Mouse (Mus musculus): Measurements from ENCODE around the gene Esyt2. TPM values are rescaled to one million over a fixed set of nuclear protein-coding genes. Genes with fewer than 3 reads are reported as not detected.
A peak's percentile ranks its signal among the peaks of the same experiment; 100 is the strongest.

Esyt2 gene
- polyA plus RNA-seq, 1 experiment from 2014 or later, result 17.1 TPM

GRCm38 (mm10) chr12:116404012-116404679 lies 123.2 kb downstream of the Esyt2 start:
- peak overlapping the region; percentile 87 for H3K4me2 ChIP-seq
- H3K27ac ChIP-seq (ENCODE audit: poor library complexity, severe bottlenecking), result no peak overlapping the region
- peaks cover 10% of the 10 kb centered on the region for H3K4me1 ChIP-seq (replicated peaks)
- peak overlapping the region; percentile 87 for H3K4me3 ChIP-seq
- peak overlapping the region; percentile 69; the same call in 1 of the 2 replicates for H3K9ac ChIP-seq
- peaks cover 36% of the 10 kb centered on the region for H3K36me3 ChIP-seq
- H3K9me3 ChIP-seq (replicated peaks), result peaks cover 17% of the 10 kb centered on the region
- ATAC-seq (ENCODE audit: insufficient number of reproducible peaks, low FRiP score), result no peak
- WGBS, result 95% methylated on average over 18 of the region's 18 CpGs
- no peaks in the 10 kb centered on the region for H3K27me3 ChIP-seq (replicated peaks)

- peaks cover 45% of the 10 kb centered on the region for H3K36me3 ChIP-seq
- peak within 1 kb of the TSS; percentile 87 for H3K4me3 ChIP-seq
- peak within 1 kb of the TSS; percentile 48 for H3K27ac ChIP-seq (ENCODE audit: poor library complexity, severe bottlenecking)
- peaks cover 10% of the 10 kb centered on the region for H3K4me1 ChIP-seq (replicated peaks)
- H3K4me2 ChIP-seq, result peak within 1 kb of the TSS; percentile 87
- peaks cover 17% of the 10 kb centered on the region for H3K9me3 ChIP-seq (replicated peaks)
- WGBS, result under 1% methylated on average over 71 of the region's 72 CpGs
- H3K27me3 ChIP-seq (replicated peaks), result no peaks in the 10 kb centered on the region
- ATAC-seq (ENCODE audit: insufficient number of reproducible peaks, low FRiP score), result peak; percentile 99
- peak within 1 kb of the TSS; percentile 88 for H3K9ac ChIP-seq
These were observed 124.2 kb downstream of the Esyt2 start, which contains the start of gene Ncapg2 for GRCm38 (mm10) chr12:116405045-116405835. Ncapg2 (plus strand) TSS chr12:116405402.

GRCm38 (mm10) chr12:116405836-116406155 lies 124.8 kb downstream of the Esyt2 start:
- ATAC-seq (ENCODE audit: insufficient number of reproducible peaks, low FRiP score), result peak; percentile 35
- H3K9ac ChIP-seq, result peak overlapping the region; percentile 88
- H3K4me1 ChIP-seq (replicated peaks), result peaks cover 10% of the 10 kb centered on the region
- peaks cover 17% of the 10 kb centered on the region for H3K9me3 ChIP-seq (replicated peaks)
- 11% methylated on average over 8 of the region's 8 CpGs for WGBS
- peaks cover 45% of the 10 kb centered on the region for H3K36me3 ChIP-seq
- H3K27ac ChIP-seq (ENCODE audit: poor library complexity, severe bottlenecking), result no peak overlapping the region; the same call in 1 of the 2 replicates
- H3K4me3 ChIP-seq, result peak overlapping the region; percentile 87
- H3K4me2 ChIP-seq, result peak overlapping the region; percentile 87
- no peaks in the 10 kb centered on the region for H3K27me3 ChIP-seq (replicated peaks)

GRCm38 (mm10) chr12:116407883-116408282 lies 126.9 kb downstream of the Esyt2 start:
- Histone ChIP-seq H3K27me3 (replicated peaks) (no peaks in the 10 kb centered on the region), H3K27ac (ENCODE audit: poor library complexity, severe bottlenecking) (no peak overlapping the region), H3K4me1 (replicated peaks) (peaks cover 10% of the 10 kb centered on the region), H3K36me3 (peaks cover 47% of the 10 kb centered on the region), H3K4me3 (no peak overlapping the region), H3K9ac (no peak overlapping the region), H3K4me2 (no peak overlapping the region), H3K9me3 (replicated peaks) (peaks cover 11% of the 10 kb centered on the region)
- no peak for ATAC-seq (ENCODE audit: insufficient number of reproducible peaks, low FRiP score)
- WGBS, result 90% methylated on average over 5 of the region's 5 CpGs

GRCm38 (mm10) chr12:116414941-116415340 lies 133.9 kb downstream of the Esyt2 start:
- H3K9me3 ChIP-seq (replicated peaks), result no peaks in the 10 kb centered on the region
- no peaks in the 10 kb centered on the region for H3K27me3 ChIP-seq (replicated peaks)
- H3K4me1 ChIP-seq (replicated peaks), result no peaks in the 10 kb centered on the region
- peaks cover 46% of the 10 kb centered on the region for H3K36me3 ChIP-seq
- 92% methylated on average over 4 of the region's 4 CpGs for WGBS
- H3K27ac ChIP-seq (ENCODE audit: poor library complexity, severe bottlenecking), result no peak overlapping the region
- no peak overlapping the region for H3K9ac ChIP-seq
- no peak for ATAC-seq (ENCODE audit: insufficient number of reproducible peaks, low FRiP score)
- no peak overlapping the region for H3K4me2 ChIP-seq
- H3K4me3 ChIP-seq, result no peak overlapping the region

- no peaks in the 10 kb centered on the region for H3K4me1 ChIP-seq (replicated peaks)
- no peak overlapping the region for H3K9ac ChIP-seq
- WGBS, result 94% methylated on average over 1 of the region's 1 CpGs
- no peak overlapping the region for H3K27ac ChIP-seq (ENCODE audit: poor library complexity, severe bottlenecking)
- no peak for ATAC-seq (ENCODE audit: insufficient number of reproducible peaks, low FRiP score)
- H3K4me2 ChIP-seq, result no peak overlapping the region
- no peak overlapping the region for H3K4me3 ChIP-seq
- H3K27me3 ChIP-seq (replicated peaks), result no peaks in the 10 kb centered on the region
- no peaks in the 10 kb centered on the region for H3K9me3 ChIP-seq (replicated peaks)
- peaks cover 49% of the 10 kb centered on the region for H3K36me3 ChIP-seq
These were observed 135.5 kb downstream of the Esyt2 start for GRCm38 (mm10) chr12:116416514-116416913.

- Histone ChIP-seq H3K36me3 (peaks cover 50% of the 10 kb centered on the region), H3K9me3 (replicated peaks) (no peaks in the 10 kb centered on the region), H3K4me2 (no peak overlapping the region), H3K27me3 (replicated peaks) (no peaks in the 10 kb centered on the region), H3K27ac (ENCODE audit: poor library complexity, severe bottlenecking) (no peak overlapping the region), H3K4me3 (no peak overlapping the region), H3K9ac (no peak overlapping the region), H3K4me1 (replicated peaks) (no peaks in the 10 kb centered on the region)
- WGBS, result 89% methylated on average over 2 of the region's 2 CpGs
- ATAC-seq (ENCODE audit: insufficient number of reproducible peaks, low FRiP score), result no peak
These were observed 140.7 kb downstream of the Esyt2 start for GRCm38 (mm10) chr12:116421656-116422055.

- no peak for ATAC-seq (ENCODE audit: insufficient number of reproducible peaks, low FRiP score)
- Histone ChIP-seq H3K9ac (no peak overlapping the region), H3K4me3 (no peak overlapping the region), H3K4me2 (no peak overlapping the region), H3K9me3 (replicated peaks) (no peaks in the 10 kb centered on the region), H3K36me3 (peaks cover 64% of the 10 kb centered on the region), H3K27ac (ENCODE audit: poor library complexity, severe bottlenecking) (no peak overlapping the region), H3K4me1 (replicated peaks) (no peaks in the 10 kb centered on the region), H3K27me3 (replicated peaks) (no peaks in the 10 kb centered on the region)
- 91% methylated on average over 2 of the region's 2 CpGs for WGBS
These were observed 144.4 kb downstream of the Esyt2 start for GRCm38 (mm10) chr12:116425392-116425791.

GRCm38 (mm10) chr12:116433742-116434141 lies 152.7 kb downstream of the Esyt2 start:
- ATAC-seq (ENCODE audit: insufficient number of reproducible peaks, low FRiP score), result no peak
- Histone ChIP-seq H3K9me3 (replicated peaks) (no peaks in the 10 kb centered on the region), H3K4me2 (no peak overlapping the region), H3K36me3 (peaks cover 62% of the 10 kb centered on the region), H3K27ac (ENCODE audit: poor library complexity, severe bottlenecking) (no peak overlapping the region), H3K9ac (no peak overlapping the region), H3K27me3 (replicated peaks) (no peaks in the 10 kb centered on the region), H3K4me1 (replicated peaks) (no peaks in the 10 kb centered on the region), H3K4me3 (no peak overlapping the region)
- 86% methylated on average over 2 of the region's 2 CpGs for WGBS

GRCm38 (mm10) chr12:116435232-116435631 lies 154.2 kb downstream of the Esyt2 start:
- H3K27me3 ChIP-seq (replicated peaks), result no peaks in the 10 kb centered on the region

GRCm38 (mm10) chr12:116436125-116436524 lies 155.1 kb downstream of the Esyt2 start:
- no peak for ATAC-seq (ENCODE audit: insufficient number of reproducible peaks, low FRiP score)
- peaks cover 64% of the 10 kb centered on the region for H3K36me3 ChIP-seq
- WGBS, result 82% methylated on average over 3 of the region's 3 CpGs

More at GRCm38 (mm10) chr12:116435232-116435631, 154.2 kb downstream of the Esyt2 start:
- no peak overlapping the region for H3K27ac ChIP-seq (ENCODE audit: poor library complexity, severe bottlenecking)
- 0 out of 2 replicates have a peak, but pooled peaks cover 5% of the 10 kb centered on the region for H3K4me1 ChIP-seq (replicated peaks)
- no peaks in the 10 kb centered on the region for H3K9me3 ChIP-seq (replicated peaks)
- no peak overlapping the region for H3K4me2 ChIP-seq
- ATAC-seq (ENCODE audit: insufficient number of reproducible peaks, low FRiP score), result no peak
- WGBS, result 91% methylated on average over 2 of the region's 2 CpGs
- no peak overlapping the region for H3K9ac ChIP-seq
- no peak overlapping the region for H3K4me3 ChIP-seq
- H3K36me3 ChIP-seq, result peaks cover 62% of the 10 kb centered on the region

More at GRCm38 (mm10) chr12:116436125-116436524, 155.1 kb downstream of the Esyt2 start:
- no peak overlapping the region for H3K4me3 ChIP-seq
- H3K27ac ChIP-seq (ENCODE audit: poor library complexity, severe bottlenecking), result no peak overlapping the region
- no peaks in the 10 kb centered on the region for H3K9me3 ChIP-seq (replicated peaks)
- no peaks in the 10 kb centered on the region for H3K27me3 ChIP-seq (replicated peaks)
- H3K4me1 ChIP-seq (replicated peaks), result 0 out of 2 replicates have a peak, but pooled peaks cover 5% of the 10 kb centered on the region
- H3K9ac ChIP-seq, result no peak overlapping the region
- no peak overlapping the region for H3K4me2 ChIP-seq
